In genomic region chr7:100555431-100555951, GRCm38 (mm10) we compare ENCODE assay signal across 7 mouse cellular contexts. TPM values are rescaled to one million over a fixed set of nuclear protein-coding genes. Genes with fewer than 3 reads are reported as not detected.
A peak's percentile ranks its signal among the peaks of the same experiment; 100 is the strongest.
DNase-seq lines count a peak whose midpoint lies in the region; ATAC-seq lines count a peak whose summit lies in the region.

No protein-coding gene starts in this region.

- no peaks in the 10 kb centered on the region for H3K9me3 ChIP-seq in embryonic facial prominence, embryonic 10.5 days
- H3K9me3 ChIP-seq in heart, embryonic 13.5 days = no peaks in the 10 kb centered on the region
- no peaks in the 10 kb centered on the region for H3K9me3 ChIP-seq in midbrain, embryonic 14.5 days (ENCODE audit: control insufficient read depth, low read length)

- peaks cover 6% of the 10 kb centered on the region for H3K4me1 ChIP-seq in embryonic facial prominence, embryonic 10.5 days
- H3K4me1 ChIP-seq in heart, embryonic 13.5 days = peaks cover 33% of the 10 kb centered on the region
- peaks cover 9% of the 10 kb centered on the region; the same call in 1 of the 2 replicates for H3K4me1 ChIP-seq in midbrain, embryonic 14.5 days (ENCODE audit: control insufficient read depth, insufficient read depth, low read length)

- peak overlapping the region; percentile 26; the same call in 1 of the 2 replicates for H3K4me3 ChIP-seq in embryonic facial prominence, embryonic 10.5 days
- no peak overlapping the region for H3K4me3 ChIP-seq in heart, embryonic 13.5 days
- H3K4me3 ChIP-seq in midbrain, embryonic 14.5 days (replicated peaks; ENCODE audit: low read depth, low read length) = no peak overlapping the region

- 21% methylated on average over 13 of the region's 13 CpGs for WGBS in embryonic facial prominence, embryonic 10.5 days
- WGBS in heart, embryonic 13.5 days = 36% methylated on average over 13 of the region's 13 CpGs
- 21% methylated on average over 13 of the region's 13 CpGs for WGBS in midbrain, embryonic 14.5 days

- peak overlapping the region; percentile 63 for H3K9ac ChIP-seq in heart, embryonic 13.5 days
- H3K9ac ChIP-seq in midbrain, embryonic 14.5 days (replicated peaks; ENCODE audit: low read length) = peak overlapping the region; percentile 27; the same call in 1 of the 2 replicates

- H3K27ac ChIP-seq in embryonic facial prominence, embryonic 10.5 days (replicated peaks) = peak overlapping the region; percentile 78
- peak overlapping the region; percentile 96 for H3K27ac ChIP-seq in heart, embryonic 13.5 days (replicated peaks)
- peak overlapping the region; percentile 90 for H3K27ac ChIP-seq in midbrain, embryonic 14.5 days (replicated peaks; ENCODE audit: low read depth, low read length)

- peak overlapping the region; percentile 28 for H3K4me2 ChIP-seq in heart, embryonic 13.5 days
- peak overlapping the region; percentile 29; the same call in 1 of the 2 replicates for H3K4me2 ChIP-seq in midbrain, embryonic 14.5 days (ENCODE audit: low read length)

- DNase-seq in embryonic facial prominence, embryonic 10.5 days (ENCODE audit: low spot score) = peak; percentile 53
- DNase-seq in left cerebral cortex, adult 18-20 months (ENCODE audit: low spot score in 2 of 2) = peak; percentile 40 to 61
- DNase-seq in midbrain, embryonic 14.5 days = peak; percentile 74
- peak; percentile 58 for DNase-seq in yolk sac, embryonic 10.5 days (ENCODE audit: low spot score)
- DNase-seq in MN1 (ENCODE audit: low spot score) = no peak

- H3K36me3 ChIP-seq in embryonic facial prominence, embryonic 10.5 days (replicated peaks) = peaks cover 4% of the 10 kb centered on the region; the same call in 1 of the 2 replicates
- H3K36me3 ChIP-seq in heart, embryonic 13.5 days = peaks cover 27% of the 10 kb centered on the region
- H3K36me3 ChIP-seq in midbrain, embryonic 14.5 days (ENCODE audit: control insufficient read depth, insufficient read depth, low read length) = 0 out of 2 replicates have a peak, but pooled peaks cover 6% of the 10 kb centered on the region

- H3K27me3 ChIP-seq in embryonic facial prominence, embryonic 10.5 days (replicated peaks; ENCODE audit: low read depth, poor library complexity, severe bottlenecking) = no peaks in the 10 kb centered on the region
- H3K27me3 ChIP-seq in heart, embryonic 13.5 days (replicated peaks) = no peaks in the 10 kb centered on the region
- H3K27me3 ChIP-seq in midbrain, embryonic 14.5 days (ENCODE audit: control insufficient read depth, insufficient read depth, low read length) = no peaks in the 10 kb centered on the region

- peak; percentile 52; the same call in 1 of the 2 replicates for ATAC-seq in cerebellum, adult (ENCODE audit: insufficient number of reproducible peaks, low FRiP score, low TSS enrichment)
- ATAC-seq in heart, embryonic 13.5 days (ENCODE audit: extremely low read depth, insufficient number of reproducible peaks, low FRiP score, low TSS enrichment) = peak; percentile 54; the same call in 1 of the 2 replicates
- ATAC-seq in midbrain, embryonic 14.5 days (ENCODE audit: low FRiP score, low TSS enrichment) = peak; percentile 62; the same call in 1 of the 2 replicates

RNA-seq across cellular contexts. Expression of gene Coa4, which starts 18.6 kb away (rescaled TPM):
- polyA plus RNA-seq in embryonic facial prominence, embryonic 10.5 days (2016; fragmentation: Nextera tagmentation; extraction: Ambion mirVana) = 17.8 and 19.3 TPM in 2 replicates
- polyA plus RNA-seq in heart, embryonic 13.5 days (2015; fragmentation: Nextera tagmentation; extraction: Ambion mirVana) = 23.0 and 23.1 TPM in 2 replicates
- 1 to 10 TPM; 6.6 to 7.3 TPM for total RNA-seq in left cerebral cortex, adult 18-20 months (2021)
- polyA plus RNA-seq in midbrain, embryonic 14.5 days (2014; fragmentation: Nextera tagmentation; extraction: Ambion mirVana) = 16.5 and 16.6 TPM in 2 replicates

RNA-seq across cellular contexts. Expression of gene Dnajb13, which starts 40.7 kb away (rescaled TPM):
- 0.27 and 0.38 TPM in 2 replicates for polyA plus RNA-seq in embryonic facial prominence, embryonic 10.5 days (2016; fragmentation: Nextera tagmentation; extraction: Ambion mirVana)
- 0.19 and 0.29 TPM in 2 replicates for polyA plus RNA-seq in heart, embryonic 13.5 days (2015; fragmentation: Nextera tagmentation; extraction: Ambion mirVana)
- under 1 TPM; 0.14 to 0.40 TPM for total RNA-seq in left cerebral cortex, adult 18-20 months (2021)
- 2.0 and 3.7 TPM in 2 replicates for polyA plus RNA-seq in midbrain, embryonic 14.5 days (2014; fragmentation: Nextera tagmentation; extraction: Ambion mirVana)

RNA-seq across cellular contexts. Expression of gene Rab6a, which starts 51.7 kb away (rescaled TPM):
- polyA plus RNA-seq in embryonic facial prominence, embryonic 10.5 days (2016; fragmentation: Nextera tagmentation; extraction: Ambion mirVana) = 92.1 and 92.3 TPM in 2 replicates
- polyA plus RNA-seq in heart, embryonic 13.5 days (2015; fragmentation: Nextera tagmentation; extraction: Ambion mirVana) = 82.4 and 91.0 TPM in 2 replicates
- 100 to 1,000 TPM; 426 to 428 TPM for total RNA-seq in left cerebral cortex, adult 18-20 months (2021)
- polyA plus RNA-seq in midbrain, embryonic 14.5 days (2014; fragmentation: Nextera tagmentation; extraction: Ambion mirVana) = 272 and 300 TPM in 2 replicates

RNA-seq across cellular contexts. Expression of gene Mrpl48, which starts 52.6 kb away (rescaled TPM):
- polyA plus RNA-seq in embryonic facial prominence, embryonic 10.5 days (2016; fragmentation: Nextera tagmentation; extraction: Ambion mirVana) = 56.6 and 58.2 TPM in 2 replicates
- polyA plus RNA-seq in heart, embryonic 13.5 days (2015; fragmentation: Nextera tagmentation; extraction: Ambion mirVana) = 76.8 and 83.0 TPM in 2 replicates
- total RNA-seq in left cerebral cortex, adult 18-20 months (2021) = 10 to 100 TPM; 73.0 to 75.1 TPM
- polyA plus RNA-seq in midbrain, embryonic 14.5 days (2014; fragmentation: Nextera tagmentation; extraction: Ambion mirVana) = 91.3 and 95.9 TPM in 2 replicates
